Mouse (Mus musculus): Measurements from ENCODE around the gene Rasl12.

GRCm38 (mm10) chr9:65407327-65407726 lies 9.0 kb downstream of the Rasl12 start:
- no peak for TF ChIP-seq CTCF (IDR thresholded peaks at IDR 0.05; ENCODE audit: borderline replicate concordance, insufficient read depth, low read length)
- no peak for TF ChIP-seq POLR2A (IDR thresholded peaks at IDR 0.05; ENCODE audit: low read depth, low read length)

Data from embryonic fibroblast, embryonic 13.5 days (primary cell).